Mouse (Mus musculus) midbrain, embryonic 11.5 days (tissue): ENCODE data around the gene Anxa3. TPM values are rescaled to one million over a fixed set of nuclear protein-coding genes. Genes with fewer than 3 reads are reported as not detected.

ENCODE experiments used
- ATAC-seq: fragments of 200-750 bp; cut with Nextera tagmentation; 2 replicates; pipeline ENCODE4 v1.8.0; 2017; ENCODE audit warnings: moderate TSS enrichment, moderate library complexity; ENCODE audit not compliant: low FRiP score
- DNase-seq: peaks from one replicate; pipeline ENCODE4 v3.0.0; 2015; ENCODE audit warnings: low spot score; ENCODE audit errors: missing footprints
- H3K27ac ChIP-seq: fragments of 300-500 bp; sonication (generic); 2 replicates; pipeline ENCODE4 v1.5.1; 2014; ENCODE audit warnings: low read depth, low read length
- H3K27me3 ChIP-seq: fragments of 300-500 bp; sonication (generic); 2 replicates; pipeline ENCODE4 v1.6.1; 2014; ENCODE audit warnings: mild to moderate bottlenecking, low read length, moderate library complexity, mixed read lengths; ENCODE audit not compliant: control insufficient read depth, insufficient read depth
- H3K36me3 ChIP-seq: fragments of 300-500 bp; sonication (generic); 2 replicates; pipeline ENCODE4 v1.6.1; 2014; ENCODE audit warnings: mild to moderate bottlenecking, low read length, moderate library complexity, mixed read lengths; ENCODE audit not compliant: control insufficient read depth, insufficient read depth
- H3K4me1 ChIP-seq: fragments of 300-500 bp; sonication (generic); 2 replicates; pipeline ENCODE4 v1.6.1; 2014; ENCODE audit warnings: low read length; ENCODE audit not compliant: control insufficient read depth, insufficient read depth
- H3K4me2 ChIP-seq: fragments of 300-500 bp; sonication (generic); 2 replicates; pipeline ENCODE4 v1.6.1; 2014; ENCODE audit warnings: mild to moderate bottlenecking, moderate library complexity
- H3K4me3 ChIP-seq: fragments of 300-500 bp; sonication (generic); 2 replicates; pipeline ENCODE4 v1.5.1; 2014; ENCODE audit warnings: low read depth, low read length
- H3K9ac ChIP-seq: fragments of 300-500 bp; sonication (generic); 2 replicates; pipeline ENCODE4 v1.6.1; 2014; ENCODE audit warnings: low read length
- H3K9me3 ChIP-seq: fragments of 300-500 bp; sonication (generic); 2 replicates; pipeline ENCODE4 v1.6.1; 2016; ENCODE audit warnings: low read length; ENCODE audit not compliant: control insufficient read depth
- WGBS: fragments of 180-500 bp; shearing (Covaris S2); extraction: QIAGEN DNeasy Blood & Tissue Kit; methylation state at CpG from one replicate; pipeline ENCODE4 v1.1.7; 2014; 5-methylcytosine and 5-hydroxymethylcytosine counted together
- polyA plus RNA-seq: library from polyadenylated mRNA; unstranded; fragments of >200 nt; fragmentation: Nextera tagmentation; extraction: Ambion mirVana; gene quantifications from 2 replicates; pipeline ENCODE4 v1.2.1, GENCODE M21; 2014

Gene Anxa3
- polyA plus RNA-seq, result 52.7 and 59.7 TPM in 2 replicates

DNA sequence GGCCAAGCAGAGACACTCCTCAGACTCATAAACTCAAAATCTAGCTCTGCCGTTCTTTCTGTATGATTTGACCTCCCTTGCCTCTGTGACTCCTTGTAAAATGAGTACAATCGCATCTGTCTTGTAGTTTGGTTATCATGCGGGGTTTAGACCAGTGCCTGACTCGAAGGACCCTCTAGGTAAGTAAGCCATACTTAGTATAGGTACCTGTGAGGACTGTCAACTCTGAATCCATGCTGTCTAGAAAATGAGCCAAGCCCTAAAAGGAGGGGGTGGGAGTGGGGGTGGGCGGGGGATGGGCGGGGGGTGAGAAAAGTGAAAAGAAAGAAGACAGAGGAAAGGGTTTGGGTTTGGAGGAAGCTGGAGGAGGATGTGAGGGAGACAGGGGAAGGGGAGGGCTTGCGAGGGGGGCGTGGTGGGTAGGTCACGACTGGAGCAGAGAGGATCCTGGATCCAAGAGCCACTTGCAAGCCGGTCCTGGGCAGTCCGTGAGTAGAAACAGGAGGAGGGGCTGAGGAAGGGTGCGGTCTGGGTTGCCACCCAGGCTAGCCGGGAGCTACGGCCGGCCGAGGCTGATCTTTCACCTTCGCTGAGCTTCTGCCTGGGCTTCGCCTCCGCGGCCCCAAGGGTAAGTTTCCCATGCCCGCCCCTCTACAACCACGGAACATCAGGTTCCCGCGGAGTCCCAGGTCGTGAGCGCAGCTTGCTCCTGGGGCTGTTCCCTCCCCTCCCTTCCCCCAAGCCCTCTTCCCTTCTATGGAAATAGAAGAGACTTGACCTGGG, at the start of gene Anxa3:
Anxa3 (plus strand) TSS at position 404 of the 783 bp plus-strand sequence.
- no peak within 1 kb of the TSS for H3K27ac ChIP-seq

DNA sequence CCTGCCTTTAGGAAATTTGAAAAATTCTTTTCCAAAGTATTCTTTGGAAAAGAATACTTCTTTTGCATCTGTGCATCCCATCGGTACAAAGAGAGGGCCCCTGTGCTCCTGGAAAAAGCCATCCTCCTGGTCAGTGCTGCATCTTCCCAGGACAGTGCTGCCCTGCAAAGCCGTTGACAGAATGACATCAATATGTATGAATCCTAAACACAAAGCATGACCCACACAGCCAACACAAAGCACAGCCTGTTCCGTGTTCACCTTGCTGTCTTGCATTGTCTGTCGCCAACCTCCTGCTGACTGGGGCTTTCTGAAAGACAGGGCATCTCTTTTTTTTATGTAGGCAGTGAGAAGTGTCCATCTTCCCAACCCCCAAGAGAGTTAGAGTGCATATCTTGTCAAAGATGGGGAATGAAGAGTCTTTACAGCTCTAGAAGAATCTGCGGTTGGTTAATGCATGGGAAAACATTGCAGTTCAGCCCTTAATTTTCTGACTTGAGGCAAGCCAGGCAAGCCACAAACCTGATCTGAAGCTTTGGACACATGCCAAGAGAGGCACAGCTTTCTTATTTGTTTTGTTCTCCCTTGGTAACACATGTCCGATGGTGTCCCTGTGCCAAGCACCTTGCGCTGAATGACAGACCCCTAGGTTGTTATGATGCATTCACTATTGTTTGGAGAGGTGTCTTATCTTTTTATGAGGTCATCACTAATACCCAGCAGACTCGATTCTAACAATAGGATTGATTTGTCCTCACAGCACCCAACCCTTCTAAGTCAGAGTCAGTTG, 45.7 kb upstream of the Anxa3 start:
- Histone ChIP-seq H3K27me3 (no peaks in the 10 kb centered on the region), H3K36me3 (no peaks in the 10 kb centered on the region), H3K4me2 (no peak overlapping the region), H3K9me3 (no peaks in the 10 kb centered on the region), H3K9ac (no peak overlapping the region), H3K27ac (no peak overlapping the region), H3K4me3 (no peak overlapping the region), H3K4me1 (peaks cover 4% of the 10 kb centered on the region)
- DNase-seq (no peak), ATAC-seq (peak; percentile 75)
- 68% methylated on average over 8 of the region's 8 CpGs for WGBS

More for the DNA sequence above, at the start of gene Anxa3:
- Histone ChIP-seq H3K9me3 (no peaks in the 10 kb centered on the region), H3K4me1 (no peaks in the 10 kb centered on the region), H3K27me3 (no peaks in the 10 kb centered on the region), H3K4me3 (peak within 1 kb of the TSS; percentile 34), H3K4me2 (peak within 1 kb of the TSS; percentile 58), H3K36me3 (no peaks in the 10 kb centered on the region), H3K9ac (peak within 1 kb of the TSS; percentile 44)
- 11% methylated on average over 24 of the region's 26 CpGs for WGBS
- peak; percentile 89 for DNase-seq
- peak; percentile 86 for ATAC-seq

DNA sequence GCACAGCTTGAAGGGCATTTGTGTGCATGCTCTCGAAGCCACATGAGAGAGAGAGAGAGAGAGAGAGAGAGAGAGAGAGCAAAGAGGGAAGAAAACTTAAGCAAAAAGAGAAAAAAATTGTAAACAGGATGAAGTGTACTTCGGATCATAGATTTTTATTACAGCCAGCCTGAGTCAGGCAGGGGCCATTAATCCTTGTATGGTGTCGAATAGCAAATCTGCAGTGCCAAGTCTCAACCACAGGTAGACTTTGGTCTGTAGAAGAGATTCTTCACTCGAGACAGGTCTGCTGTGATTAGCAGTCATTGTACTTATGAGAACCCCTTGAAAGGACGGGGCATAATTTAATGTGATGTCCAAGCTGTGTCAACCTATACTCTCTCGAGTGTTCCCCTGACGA, 35.5 kb upstream of the Anxa3 start:
- Histone ChIP-seq H3K27me3 (no peaks in the 10 kb centered on the region), H3K36me3 (no peaks in the 10 kb centered on the region), H3K4me3 (no peak overlapping the region), H3K4me2 (no peak overlapping the region), H3K9ac (no peak overlapping the region), H3K27ac (no peak overlapping the region), H3K9me3 (no peaks in the 10 kb centered on the region), H3K4me1 (no peaks in the 10 kb centered on the region)
- WGBS, result 89% methylated on average over 7 of the region's 7 CpGs
- DNase-seq (no peak), ATAC-seq (no peak)

DNA sequence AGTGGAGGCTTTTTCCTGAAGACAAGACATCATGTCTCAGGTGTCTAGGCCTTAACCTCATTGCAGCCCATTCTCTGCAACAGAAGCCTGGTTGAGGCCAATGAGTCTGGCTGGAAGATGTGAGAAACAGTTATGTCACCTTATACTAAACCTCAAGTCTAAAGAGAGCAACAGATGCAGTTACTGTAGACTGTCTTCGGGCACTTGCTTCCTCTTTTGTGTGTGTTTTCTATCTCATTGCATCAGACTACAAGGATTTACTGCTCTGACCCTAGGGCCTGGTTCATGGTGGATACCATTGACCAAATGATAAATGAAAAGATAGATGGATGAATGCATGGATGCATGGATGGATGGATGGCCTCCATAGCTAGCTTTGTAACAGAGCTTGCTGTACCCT, 31.1 kb upstream of the Anxa3 start:
- ATAC-seq (no peak), DNase-seq (no peak)
- 0 out of 2 replicates have a peak, but pooled peaks cover 4% of the 10 kb centered on the region for H3K4me1 ChIP-seq
- no peaks in the 10 kb centered on the region for H3K36me3 ChIP-seq
- no peaks in the 10 kb centered on the region for H3K9me3 ChIP-seq
- no peak overlapping the region for H3K4me2 ChIP-seq
- H3K27ac ChIP-seq, result no peak overlapping the region
- H3K9ac ChIP-seq, result no peak overlapping the region
- WGBS, result 83% methylated on average over 1 of the region's 1 CpGs
- no peaks in the 10 kb centered on the region for H3K27me3 ChIP-seq
- no peak overlapping the region for H3K4me3 ChIP-seq

DNA sequence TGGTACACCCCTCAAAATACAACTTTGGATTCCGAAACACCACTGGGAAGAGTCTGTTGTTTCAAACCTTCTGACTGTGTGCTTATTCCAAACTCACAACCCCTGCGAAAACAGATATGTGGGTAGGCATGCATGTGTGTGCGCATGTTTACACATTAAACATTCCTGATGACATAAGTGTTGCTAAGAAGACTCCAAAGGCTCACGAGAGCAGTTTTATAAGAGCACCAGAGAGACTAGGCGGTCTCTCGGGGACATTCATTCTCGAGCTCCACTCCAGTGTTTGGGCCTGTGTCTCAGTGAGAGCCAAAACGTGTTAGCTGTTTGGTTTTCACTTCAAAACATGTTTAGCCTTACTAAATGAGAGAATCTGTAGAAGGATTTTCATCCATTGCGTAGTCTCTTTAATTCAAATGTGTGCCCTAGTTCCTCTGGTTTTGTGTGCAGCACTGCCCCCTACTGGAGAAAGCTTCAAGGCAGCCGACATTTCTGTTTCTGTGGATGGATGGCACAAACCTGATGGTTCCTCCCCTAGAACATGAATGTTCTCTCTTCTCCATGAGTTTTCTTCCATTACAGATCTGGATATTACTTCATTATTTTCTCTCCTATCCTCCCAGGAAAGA, 24.2 kb upstream of the Anxa3 start:
- WGBS, result 69% methylated on average over 10 of the region's 10 CpGs
- ATAC-seq, result peak; percentile 49; the same call in 1 of the 2 replicates
- no peaks in the 10 kb centered on the region for H3K27me3 ChIP-seq
- no peaks in the 10 kb centered on the region for H3K4me1 ChIP-seq
- no peak overlapping the region for H3K4me2 ChIP-seq
- DNase-seq, result peak; percentile 94
- no peak overlapping the region for H3K27ac ChIP-seq
- no peak overlapping the region for H3K4me3 ChIP-seq
- H3K36me3 ChIP-seq, result no peaks in the 10 kb centered on the region
- no peak overlapping the region for H3K9ac ChIP-seq
- H3K9me3 ChIP-seq, result no peaks in the 10 kb centered on the region

DNA sequence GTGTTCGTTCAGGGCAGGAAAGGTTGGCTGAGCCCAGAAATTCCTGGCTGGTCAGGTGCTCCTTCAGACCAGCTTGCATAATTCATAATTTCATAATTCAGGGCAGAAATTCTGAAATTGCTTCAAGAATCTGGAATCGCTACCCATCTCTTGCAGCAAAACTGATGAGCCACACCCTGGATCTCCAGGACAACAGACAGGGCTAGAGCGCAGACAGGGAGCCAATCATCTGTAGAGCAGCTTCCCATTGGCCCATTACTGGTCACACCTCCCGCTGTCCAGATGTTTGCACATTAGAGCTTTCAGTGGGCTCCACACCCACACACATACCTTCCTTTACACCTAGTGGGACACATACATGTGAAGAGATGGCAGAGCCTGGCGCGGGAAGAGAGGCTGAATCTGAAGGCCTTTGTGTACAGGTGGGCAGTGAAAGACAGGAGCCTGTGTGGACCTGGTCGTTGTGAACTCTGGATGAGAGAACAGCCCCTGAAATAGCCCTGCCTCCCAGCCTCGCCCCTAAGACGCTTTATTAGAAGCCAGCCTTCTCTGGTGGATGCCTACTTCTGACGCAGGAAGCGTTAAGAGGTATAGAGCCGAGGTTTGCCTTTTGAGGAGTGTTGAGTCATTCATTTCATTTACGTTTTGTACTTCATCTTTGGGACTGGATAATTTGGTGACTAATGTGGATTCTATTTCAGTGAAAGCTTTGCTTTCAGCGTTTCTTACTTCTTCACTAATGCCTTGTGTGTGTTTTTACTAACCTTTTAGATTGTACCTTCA, 9.4 kb upstream of the Anxa3 start:
- H3K9me3 ChIP-seq, result no peaks in the 10 kb centered on the region
- no peaks in the 10 kb centered on the region for H3K27me3 ChIP-seq
- H3K9ac ChIP-seq, result no peak overlapping the region
- no peak overlapping the region for H3K27ac ChIP-seq
- no peaks in the 10 kb centered on the region for H3K36me3 ChIP-seq
- ATAC-seq, result no peak
- DNase-seq, result no peak
- no peaks in the 10 kb centered on the region for H3K4me1 ChIP-seq
- 86% methylated on average over 14 of the region's 14 CpGs for WGBS
- no peak overlapping the region for H3K4me3 ChIP-seq
- no peak overlapping the region for H3K4me2 ChIP-seq

DNA sequence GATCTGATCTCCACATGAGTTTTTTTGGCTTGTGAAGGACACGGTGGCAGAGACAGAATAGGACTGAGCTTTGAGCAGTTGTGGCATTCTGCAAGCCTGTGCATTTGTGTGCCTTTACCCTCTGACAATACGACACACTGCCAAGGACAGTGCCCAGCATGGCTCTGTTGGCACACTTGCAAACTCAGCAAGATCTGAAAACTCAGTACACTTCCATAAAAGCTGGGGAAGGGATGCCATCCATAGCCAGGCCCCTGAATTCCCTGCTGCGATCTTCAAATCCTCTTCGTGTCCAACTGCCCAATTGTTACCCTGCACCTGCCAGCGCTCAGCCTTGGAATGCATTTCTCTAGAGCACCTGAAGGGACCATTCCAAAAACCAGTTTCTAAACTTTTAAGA, 8.0 kb upstream of the Anxa3 start:
- no peak overlapping the region for H3K9ac ChIP-seq
- H3K36me3 ChIP-seq, result no peaks in the 10 kb centered on the region
- WGBS, result 87% methylated on average over 5 of the region's 5 CpGs
- ATAC-seq (no peak), DNase-seq (no peak)
- no peak overlapping the region for H3K27ac ChIP-seq
- H3K4me3 ChIP-seq, result no peak overlapping the region
- H3K27me3 ChIP-seq, result no peaks in the 10 kb centered on the region
- no peaks in the 10 kb centered on the region for H3K9me3 ChIP-seq
- no peaks in the 10 kb centered on the region for H3K4me1 ChIP-seq
- H3K4me2 ChIP-seq, result no peak overlapping the region

DNA sequence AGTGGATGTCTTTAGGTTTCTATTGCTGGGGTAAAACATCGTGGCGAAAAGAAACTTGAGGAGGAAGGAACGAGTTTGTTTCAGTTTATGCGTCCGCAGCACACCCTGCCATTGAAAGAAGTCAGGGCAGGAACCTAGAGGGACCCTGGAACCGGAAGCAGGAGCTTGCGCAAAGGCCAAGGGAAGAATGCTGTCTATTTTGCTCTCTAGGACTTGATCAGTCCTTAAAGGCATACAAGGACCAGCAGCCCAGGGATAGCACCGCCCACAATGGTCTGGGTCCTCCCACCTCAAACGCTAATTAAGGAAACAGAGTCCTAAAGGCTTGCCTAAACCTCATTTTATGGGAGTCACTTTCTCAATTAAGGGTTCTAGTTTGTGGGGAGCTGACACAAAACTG, 717 bp upstream of the Anxa3 start:
- Histone ChIP-seq H3K4me1 (no peaks in the 10 kb centered on the region), H3K9me3 (no peaks in the 10 kb centered on the region), H3K4me3 (no peak overlapping the region), H3K36me3 (no peaks in the 10 kb centered on the region), H3K4me2 (no peak overlapping the region), H3K27ac (no peak overlapping the region), H3K9ac (no peak overlapping the region), H3K27me3 (no peaks in the 10 kb centered on the region)
- DNase-seq (no peak), ATAC-seq (no peak)
- 72% methylated on average over 9 of the region's 9 CpGs for WGBS
